In genomic region chr11:83223793-83224192, GRCm38 (mm10) we compare ENCODE assay signal across 12 mouse cellular contexts. TPM values are rescaled to one million over a fixed set of nuclear protein-coding genes. Genes with fewer than 3 reads are reported as not detected.
DNase-seq lines count a peak whose midpoint lies in the region; ATAC-seq and TF ChIP-seq lines count a peak whose summit lies in the region.
"Not testable (repeated sequence)": the region's sequence is repeated elsewhere in the genome, so short reads cannot be mapped to it uniquely, and the experiment has no call there.
"Had no signal": no experiment of that assay in that cellular context is flagged by ENCODE, and none has a peak within 500 bp of the region (broad histone marks: within the 10 kb centered on the region; RNA-seq: fewer than 3 reads in every experiment).

No protein-coding gene starts in this region.

- H3K9me3 ChIP-seq in MEL (replicated peaks; ENCODE audit: insufficient read depth, low read length); heart, embryonic 15.5 days (replicated peaks); kidney, postnatal 0 days (replicated peaks; ENCODE audit: low read length); lung, embryonic 14.5 days (ENCODE audit: low read depth, low read length): not testable (repeated sequence)

- DNase-seq in MEL (ENCODE audit: low read depth, low spot score): peak; percentile 81
- peak; percentile 37 for DNase-seq in kidney, postnatal 0 days (ENCODE audit: low spot score)
- DNase-seq in lung, embryonic 14.5 days: peak; percentile 0
- DNase-seq in thymus, postnatal 0 days (ENCODE audit: low spot score): peak; percentile 55

- H3K79me2 ChIP-seq in MEL (ENCODE audit: control insufficient read depth, insufficient read depth, low read length, poor library complexity): peaks cover 37% of the 10 kb centered on the region
- H3K79me2 ChIP-seq in myocyte (ENCODE audit: control insufficient read depth, insufficient read depth): peaks cover 25% of the 10 kb centered on the region

- H3K27me3 ChIP-seq in MEL (ENCODE audit: control insufficient read depth in 1 of 2, insufficient read depth in 2 of 2, low read length in 2 of 2); heart, embryonic 15.5 days; kidney, postnatal 0 days (ENCODE audit: insufficient read depth, low read length); lung, embryonic 14.5 days (ENCODE audit: insufficient read depth, low read length); myocyte (ENCODE audit: control insufficient read depth, insufficient read depth, insufficient read length): not testable (repeated sequence)

- not testable (repeated sequence) for H3ac ChIP-seq in myocyte (ENCODE audit: control insufficient read depth, insufficient read length)

- H3K27ac ChIP-seq in MEL (ENCODE audit: control insufficient read depth, low read depth, low read length): peak overlapping the region; percentile 85
- not testable (repeated sequence) for H3K27ac ChIP-seq in heart, embryonic 15.5 days; kidney, postnatal 0 days; lung, embryonic 14.5 days (ENCODE audit: low read depth)

- H3K4me1 ChIP-seq in MEL (ENCODE audit: control insufficient read depth in 1 of 2, insufficient read depth in 2 of 2, low read length in 2 of 2): peaks cover 3 to 25% of the 10 kb centered on the region in 2 experiments
- not testable (repeated sequence) for H3K4me1 ChIP-seq in heart, embryonic 15.5 days (replicated peaks); kidney, postnatal 0 days (replicated peaks; ENCODE audit: insufficient read depth, low read length); lung, embryonic 14.5 days (ENCODE audit: insufficient read depth)

- TF ChIP-seq CTCF in MEL (IDR thresholded peaks at IDR 0.05 in 2 of 3, conservative IDR thresholded peaks at IDR 0.05 in 1 of 3; ENCODE audit: control insufficient read depth in 1 of 3, insufficient read depth in 1 of 3, low read depth in 2 of 3, low read length in 3 of 3, poor library complexity in 1 of 3, severe bottlenecking in 1 of 3); kidney, postnatal 0 days (IDR thresholded peaks at IDR 0.05; ENCODE audit: low read depth); lung, embryonic 14.5 days (IDR thresholded peaks at IDR 0.05; ENCODE audit: low read depth): not testable (repeated sequence)

- H3K36me3 ChIP-seq in MEL (ENCODE audit: control insufficient read depth in 1 of 2, insufficient read depth in 2 of 2, low read length in 2 of 2): peaks cover 26 to 27% of the 10 kb centered on the region in 2 experiments
- H3K36me3 ChIP-seq in heart, embryonic 15.5 days; kidney, postnatal 0 days (ENCODE audit: insufficient read depth, low read length); lung, embryonic 14.5 days (ENCODE audit: insufficient read depth); myocyte (ENCODE audit: control insufficient read depth, insufficient read depth): not testable (repeated sequence)

- TF ChIP-seq EP300 in MEL (IDR thresholded peaks at IDR 0.05; ENCODE audit: low read depth in 1 of 2, low read length in 2 of 2): not testable (repeated sequence)

- ATAC-seq in common myeloid progenitor, adult 5-6 weeks (replicated peaks; ENCODE audit: low read depth, poor library complexity, severe bottlenecking): peak; percentile 50
- ATAC-seq in heart, embryonic 15.5 days (replicated peaks; ENCODE audit: insufficient number of reproducible peaks, insufficient read depth, low FRiP score, low read depth); kidney, postnatal 0 days (replicated peaks; ENCODE audit: low FRiP score, low read depth); lung, embryonic 14.5 days (ENCODE audit: insufficient read depth): not testable (repeated sequence)

- WGBS in heart, embryonic 15.5 days: 62% methylated on average over 5 of the region's 5 CpGs
- 54% methylated on average over 5 of the region's 5 CpGs for WGBS in kidney, postnatal 0 days
- 69% methylated on average over 5 of the region's 5 CpGs for WGBS in lung, embryonic 14.5 days

- H3K4me2 ChIP-seq in heart, embryonic 15.5 days: peak overlapping the region; percentile 25; the same call in 1 of the 2 replicates
- peak overlapping the region; percentile 21 for H3K4me2 ChIP-seq in kidney, postnatal 0 days (ENCODE audit: low read length)
- peak overlapping the region; percentile 7; the same call in 1 of the 2 replicates for H3K4me2 ChIP-seq in lung, embryonic 14.5 days
- peak overlapping the region; percentile 37 for H3K4me2 ChIP-seq in myocyte (ENCODE audit: low read depth)

- H3K9ac ChIP-seq in MEL (ENCODE audit: control insufficient read depth, low read depth, low read length, poor library complexity, severe bottlenecking): peak overlapping the region; percentile 81
- not testable (repeated sequence) for H3K9ac ChIP-seq in heart, embryonic 15.5 days; kidney, postnatal 0 days (ENCODE audit: low read depth, low read length); lung, embryonic 14.5 days

- TF ChIP-seq POLR2A in MEL (IDR thresholded peaks at IDR 0.05; ENCODE audit: control insufficient read depth in 1 of 2, insufficient read depth in 1 of 2, low read depth in 1 of 2, low read length in 2 of 2, poor library complexity in 1 of 2): peak in 1 of 2 experiments; percentile 13; a peak in 1 of 4 replicates
- not testable (repeated sequence) for TF ChIP-seq POLR2A in myocyte (IDR thresholded peaks at IDR 0.05; ENCODE audit: insufficient read length, low read depth)

- TF ChIP-seq RAD21 in MEL (IDR thresholded peaks at IDR 0.05; ENCODE audit: low read depth, low read length): not testable (repeated sequence)

- H3K4me3 ChIP-seq in MEL (ENCODE audit: control insufficient read depth in 1 of 2, insufficient read depth in 1 of 2, low read depth in 2 of 2, low read length in 2 of 2) (peak overlapping the region; percentile 63 to 75), myocyte (peak overlapping the region; percentile 48)
- peak overlapping the region; percentile 24; the same call in 1 of the 2 replicates for H3K4me3 ChIP-seq in heart, embryonic 15.5 days
- H3K4me3 ChIP-seq in kidney, postnatal 0 days (replicated peaks; ENCODE audit: low read depth, low read length); lung, embryonic 14.5 days (ENCODE audit: low read depth, low read length): not testable (repeated sequence)

TF ChIP-seq in MEL, 35 proteins besides CTCF, POLR2A, EP300 and RAD21:
- TF ChIP-seq MXI1 (IDR thresholded peaks at IDR 0.05; ENCODE audit: low read depth, low read length) (peak; percentile 79; the same call in 1 of the 2 replicates), SIN3A (IDR thresholded peaks at IDR 0.05; ENCODE audit: low read length) (peak; percentile 34; the same call in 1 of the 2 replicates), ZKSCAN1 (IDR thresholded peaks at IDR 0.05; ENCODE audit: low read depth, low read length) (0 out of 2 replicates have a peak, but pooled peaks have one; percentile 23)

RNA-seq across cellular contexts. Expression of gene Slfn3, which starts 32.7 kb away (rescaled TPM):
- total RNA-seq in MEL (2012; rRNA removed): 0.10 and 0.23 TPM in 2 replicates
- polyA plus RNA-seq in MEL (2012; ENCODE audit: insufficient read depth in 1 of 2, insufficient read length in 2 of 2, low read depth in 1 of 2, low replicate concordance in 2 of 2, missing spikeins in 1 of 2) (under 1 TPM in 1 of 2 experiments, not detected in 1; 0.35 TPM), myocyte (2012; fragmentation: generic; extraction: Trizol) (1.1 TPM)
- 34.7 and 39.6 TPM in 2 replicates for total RNA-seq in common myeloid progenitor, adult 5-6 weeks (2017)
- polyA plus RNA-seq in heart, embryonic 15.5 days (2015; fragmentation: Nextera tagmentation; extraction: Ambion mirVana): 1.3 TPM in 2 replicates
- polyA plus RNA-seq in kidney, postnatal 0 days (2015; fragmentation: Nextera tagmentation; extraction: Ambion mirVana): 1.8 and 2.3 TPM in 2 replicates
- 1.1 and 1.2 TPM in 2 replicates for polyA plus RNA-seq in lung, embryonic 14.5 days (2014; fragmentation: Nextera tagmentation; extraction: Ambion mirVana)
- polyA plus RNA-seq in thymus, postnatal 0 days (2015; fragmentation: Nextera tagmentation; extraction: Ambion mirVana): 6.1 and 7.3 TPM in 2 replicates
- polyA plus RNA-seq: Patski had no signal

RNA-seq across cellular contexts. Expression of gene Slfn4, which starts 48.8 kb away (rescaled TPM):
- not detected in 2 replicates for total RNA-seq in MEL (2012; rRNA removed)
- polyA plus RNA-seq in MEL (2012; ENCODE audit: insufficient read depth in 1 of 2, insufficient read length in 2 of 2, low read depth in 1 of 2, low replicate concordance in 2 of 2, missing spikeins in 1 of 2) (under 1 TPM in 1 of 2 experiments, not detected in 1; 0.04 TPM), myocyte (2012; fragmentation: generic; extraction: Trizol) (0.02 TPM)
- 1.7 and 2.4 TPM in 2 replicates for total RNA-seq in common myeloid progenitor, adult 5-6 weeks (2017)
- 0.08 and 0.18 TPM in 2 replicates for polyA plus RNA-seq in heart, embryonic 15.5 days (2015; fragmentation: Nextera tagmentation; extraction: Ambion mirVana)
- 0.29 and 0.36 TPM in 2 replicates for polyA plus RNA-seq in kidney, postnatal 0 days (2015; fragmentation: Nextera tagmentation; extraction: Ambion mirVana)
- polyA plus RNA-seq in lung, embryonic 14.5 days (2014; fragmentation: Nextera tagmentation; extraction: Ambion mirVana): 0.08 TPM in 1 of 2 replicates, not detected in the other
- polyA plus RNA-seq in thymus, postnatal 0 days (2015; fragmentation: Nextera tagmentation; extraction: Ambion mirVana): 0.09 and 0.51 TPM in 2 replicates
- polyA plus RNA-seq: forebrain, embryonic 13.5 days; limb, embryonic 12.5 days; midbrain, embryonic 10.5 days; neural tube, embryonic 14.5 days had no signal

Comparison
In these comparisons a context has a peak if more than half of its experiments do, and no peak if none do; other contexts are left out.
1. DNase-seq: peak in every context shown above with its lines; median percentile 81 in MEL; 55 in thymus, postnatal 0 days; 37 in kidney, postnatal 0 days; 0 in lung, embryonic 14.5 days.